Mouse (Mus musculus): Measurements from ENCODE around the gene Cxadr.
"Not testable (repeated sequence)": the region's sequence is repeated elsewhere in the genome, so short reads cannot be mapped to it uniquely, and the experiment has no call there.

Gene Cxadr

DNA sequence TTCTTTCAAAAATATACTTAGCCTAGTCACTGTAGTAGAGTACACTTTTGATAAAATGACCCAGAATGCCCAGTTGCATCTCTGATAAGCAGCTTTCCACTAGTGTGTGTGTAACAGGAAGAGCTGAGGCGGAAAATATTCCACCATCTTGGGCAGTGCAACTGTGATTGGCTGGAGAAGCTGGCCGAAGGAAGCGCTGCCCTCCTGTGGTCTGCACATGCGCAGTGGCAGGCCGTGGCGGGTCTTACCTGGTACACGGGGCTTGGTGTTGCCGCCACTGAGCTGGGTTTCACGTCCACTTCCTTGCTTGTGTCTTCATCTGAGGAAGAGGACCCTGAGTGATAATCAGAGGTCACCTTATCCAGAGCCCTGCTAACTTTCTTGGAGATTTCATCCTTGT lies 63.3 kb downstream of the Cxadr start:
- DNase-seq (ENCODE audit: low spot score in 2 of 2), result not testable (repeated sequence)

DNA sequence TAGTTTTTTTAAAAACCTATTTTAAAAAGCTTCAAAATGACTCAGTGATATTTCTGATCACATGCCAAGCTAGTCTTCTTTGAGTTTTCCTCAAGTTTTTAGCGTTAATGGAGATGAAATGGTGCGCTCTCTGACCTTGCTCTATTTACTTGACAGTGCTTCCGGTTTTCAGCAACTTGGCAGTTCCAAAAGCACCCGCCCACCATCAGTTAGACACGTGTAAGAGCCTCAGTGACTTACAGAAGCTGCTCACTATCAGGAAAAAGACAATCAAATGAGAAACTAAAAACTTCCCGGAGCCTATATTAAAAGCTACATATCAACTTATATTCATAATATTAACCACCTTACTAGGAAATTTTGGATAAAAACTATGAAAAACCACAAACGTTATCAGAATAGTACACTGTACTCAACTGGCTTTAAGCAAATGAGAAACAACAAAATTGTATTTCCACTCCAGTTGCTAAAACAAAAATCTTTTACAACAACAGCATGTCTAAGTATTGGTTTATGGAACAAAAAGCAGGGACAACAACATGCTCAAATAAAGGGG lies 70.3 kb downstream of the Cxadr start:
- DNase-seq (ENCODE audit: low spot score in 2 of 2), result no peak

DNA sequence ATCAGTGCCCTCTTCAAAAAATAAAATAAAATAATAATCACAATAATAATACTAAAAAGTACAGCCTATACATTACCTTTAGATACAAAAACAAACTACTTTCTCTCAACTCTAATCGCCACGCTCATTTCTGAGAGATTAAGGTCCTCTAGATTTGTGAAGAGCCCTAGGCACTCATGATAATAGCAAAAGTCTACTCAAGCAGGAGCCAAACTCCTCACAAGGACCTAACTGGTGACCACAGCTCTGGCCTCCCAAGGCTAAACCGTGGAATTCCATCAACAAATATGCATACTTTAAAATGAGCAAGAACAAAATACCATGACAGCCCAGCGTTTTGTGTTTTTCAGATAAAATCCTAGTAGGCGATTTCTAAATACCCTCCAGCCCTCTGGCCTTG lies 71.5 kb downstream of the Cxadr start:
- no peak for DNase-seq (ENCODE audit: low spot score in 2 of 2)

DNA sequence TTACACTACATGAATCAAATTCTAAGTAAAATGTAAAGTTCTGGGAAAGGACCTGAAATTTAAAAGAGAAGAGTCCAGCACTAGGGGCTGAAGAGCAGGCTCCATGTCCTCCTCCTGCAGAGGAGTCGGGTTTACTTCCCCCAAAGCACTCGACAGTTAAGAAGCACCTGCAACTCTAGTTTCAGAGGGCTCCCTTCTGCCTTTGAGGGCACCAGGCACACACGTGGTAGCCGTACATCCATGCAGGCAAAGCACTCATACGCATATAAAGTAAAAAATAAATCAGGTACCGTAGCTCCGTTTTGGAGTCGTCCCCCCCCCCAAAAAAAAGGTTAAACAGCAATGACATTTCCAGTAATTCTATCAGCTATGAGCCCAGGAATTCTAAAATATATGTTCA lies 72.5 kb downstream of the Cxadr start:
- no peak for DNase-seq (ENCODE audit: low spot score in 2 of 2)

DNA sequence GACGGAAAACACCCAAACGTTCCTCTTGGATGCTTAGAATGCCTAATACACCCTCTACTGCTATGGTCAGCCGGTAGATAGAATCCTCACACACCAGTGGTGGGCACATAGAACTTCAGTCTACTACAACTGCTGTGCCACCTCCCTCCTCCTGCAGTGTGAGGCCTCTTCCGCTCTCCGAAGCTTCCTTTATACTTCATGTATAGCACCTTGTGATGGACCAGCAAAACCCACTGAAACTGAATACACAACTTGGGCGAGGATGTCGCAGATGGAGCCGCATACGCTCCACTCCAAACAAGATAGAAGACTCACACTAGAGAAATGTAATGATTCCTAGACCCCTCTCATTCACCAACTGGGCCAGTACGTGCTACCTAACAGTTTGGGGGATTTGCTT lies 73.9 kb downstream of the Cxadr start:
- DNase-seq (ENCODE audit: low spot score in 2 of 2), result no peak

DNA sequence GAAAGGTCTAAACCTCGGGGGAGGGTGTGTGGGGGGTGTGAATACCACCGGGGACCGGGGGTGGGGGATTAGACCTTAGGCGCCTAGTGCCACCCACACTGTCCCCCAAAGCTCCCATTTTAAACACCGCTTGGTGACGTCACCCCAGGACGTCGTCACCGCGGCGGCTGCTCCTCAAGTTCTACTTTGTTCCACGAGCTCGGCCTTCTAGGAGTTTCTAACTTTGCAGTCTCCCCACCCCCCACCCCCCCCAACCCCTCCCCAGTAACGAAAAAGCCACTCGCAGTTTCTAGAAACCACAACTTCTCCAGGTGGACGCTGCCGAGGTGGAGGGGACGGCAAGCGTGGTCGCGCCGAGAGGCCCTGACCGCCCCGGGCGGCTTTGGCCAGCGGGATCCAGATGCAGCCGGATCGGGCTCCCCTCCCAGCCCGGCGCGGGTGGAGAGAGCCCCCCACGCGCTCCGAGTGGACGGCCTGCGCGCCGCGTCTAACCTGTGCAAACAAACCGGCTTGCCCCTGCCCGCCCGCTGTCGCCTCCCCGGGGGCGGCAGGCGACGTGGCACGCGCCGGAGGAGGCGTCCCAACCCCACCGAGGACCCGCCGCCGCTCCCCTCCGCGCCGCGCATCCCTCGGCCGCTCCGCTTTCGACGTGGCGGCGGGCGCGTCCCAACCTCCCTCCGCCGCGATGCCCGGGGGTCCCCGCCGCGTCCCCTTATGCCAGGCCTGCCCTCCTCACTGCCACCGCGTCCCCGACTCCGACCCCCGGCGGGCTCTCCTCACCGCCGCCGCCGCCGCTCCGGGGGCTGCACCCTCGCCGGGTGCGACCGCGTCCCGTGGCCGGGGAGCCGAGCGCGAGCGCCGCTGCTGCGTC lies 74.8 kb downstream of the Cxadr start:
- DNase-seq (ENCODE audit: low spot score in 2 of 2), result peak; percentile 42 to 70

DNA sequence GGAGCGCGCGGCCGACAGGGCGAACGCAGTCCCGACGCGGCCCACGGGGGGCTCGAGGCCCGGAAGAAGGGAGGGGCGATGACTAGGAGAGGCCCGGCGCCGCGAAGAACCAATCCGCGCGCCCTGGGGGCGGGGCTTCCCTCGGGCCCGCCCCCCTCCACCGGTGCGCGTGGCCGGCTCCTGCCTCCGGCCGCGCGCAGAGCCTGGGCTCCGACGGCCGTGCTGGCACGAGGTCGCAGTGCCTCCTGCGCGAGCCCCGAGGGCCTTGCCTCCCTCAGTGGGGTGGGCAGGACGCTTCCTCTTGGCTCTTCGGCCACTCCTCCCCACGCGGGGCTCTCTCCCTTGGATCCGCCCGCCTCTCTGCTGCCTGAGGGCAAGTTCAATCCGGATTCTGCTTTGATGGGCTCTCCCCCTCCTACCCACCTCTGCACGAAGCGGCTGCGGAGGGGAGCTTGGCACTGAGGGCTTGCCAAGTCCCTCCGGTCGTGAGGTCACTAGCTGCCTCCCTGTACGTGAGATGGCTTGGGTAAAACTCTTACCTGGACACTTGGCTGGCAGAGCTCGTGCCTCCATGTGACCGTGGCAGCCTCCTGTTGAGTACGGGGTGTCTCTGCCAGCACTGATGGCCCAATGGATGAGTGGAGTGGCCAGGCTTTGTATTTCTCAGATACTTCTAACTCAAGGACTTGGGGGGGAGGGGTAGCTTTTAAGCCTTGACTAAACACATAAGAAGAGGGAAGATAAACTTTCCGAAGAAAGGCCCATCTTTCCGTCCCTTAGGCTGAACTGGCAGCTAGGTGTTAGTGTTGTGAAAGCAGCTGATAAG lies 75.7 kb downstream of the Cxadr start, which contains the start of gene Btg3:
Btg3 (minus strand) TSS at position 448 of the 826 bp plus-strand sequence.
- peak; percentile 86 to 89 for DNase-seq (ENCODE audit: low spot score in 2 of 2)

DNA sequence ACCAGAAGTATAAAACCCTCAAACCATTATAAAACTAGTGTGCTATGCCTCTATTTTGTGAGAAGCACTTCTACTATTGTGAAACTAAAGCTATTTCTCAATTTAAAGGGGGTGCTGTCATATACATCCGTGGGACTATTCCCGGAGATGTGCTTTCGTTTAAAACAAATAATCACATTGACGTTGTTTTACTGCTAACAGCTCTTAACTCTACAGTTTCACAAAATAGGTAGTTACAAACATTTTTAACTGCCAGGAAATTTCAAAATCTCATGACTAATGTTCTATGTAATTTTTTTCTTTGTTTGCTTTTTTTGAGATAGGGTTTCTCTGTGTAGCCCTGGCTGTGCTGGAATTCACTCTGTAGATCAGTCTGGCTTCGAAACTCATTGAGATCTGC lies 77.2 kb downstream of the Cxadr start:
- DNase-seq (ENCODE audit: low spot score in 2 of 2), result no peak

DNA sequence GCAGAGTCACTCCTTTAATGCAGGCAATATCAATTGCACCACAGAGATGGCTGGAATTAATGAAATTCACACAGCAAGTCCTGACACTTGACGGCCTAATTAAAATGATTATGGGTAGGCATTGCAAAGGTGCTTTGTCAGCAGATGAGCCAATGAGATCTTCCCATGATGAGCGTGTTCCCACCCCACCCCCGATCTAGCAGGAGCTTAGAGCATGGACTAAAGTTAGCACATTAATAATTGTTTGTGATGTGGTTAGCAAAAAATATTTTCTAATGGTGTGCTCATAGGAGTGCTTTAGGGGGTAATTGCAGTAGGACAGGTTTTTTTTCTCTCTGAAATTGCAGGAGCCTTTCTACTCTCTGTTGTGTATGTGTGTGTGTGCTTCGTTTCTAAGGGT lies 87.8 kb downstream of the Cxadr start:
- no peak for DNase-seq (ENCODE audit: low spot score in 2 of 2)

DNA sequence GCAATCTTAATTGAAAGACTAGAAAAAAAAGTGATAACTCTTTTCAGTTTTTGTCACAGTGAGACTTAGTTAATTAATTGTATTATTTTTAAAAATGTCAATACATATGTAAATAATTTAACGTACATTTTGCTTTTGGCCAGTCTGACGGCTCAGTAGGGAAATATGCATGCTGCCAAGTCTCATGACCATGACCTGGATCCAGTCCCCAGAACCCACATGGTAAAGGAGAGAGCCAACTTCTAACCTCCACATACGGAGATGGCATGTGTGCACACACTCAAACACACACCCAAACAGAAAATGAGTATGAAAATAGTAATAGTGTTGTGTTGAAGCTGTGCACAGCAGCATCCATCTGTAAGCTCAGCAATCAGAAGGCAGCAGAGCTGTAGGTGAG lies 88.7 kb downstream of the Cxadr start:
- DNase-seq (ENCODE audit: low spot score in 2 of 2), result no peak

DNA sequence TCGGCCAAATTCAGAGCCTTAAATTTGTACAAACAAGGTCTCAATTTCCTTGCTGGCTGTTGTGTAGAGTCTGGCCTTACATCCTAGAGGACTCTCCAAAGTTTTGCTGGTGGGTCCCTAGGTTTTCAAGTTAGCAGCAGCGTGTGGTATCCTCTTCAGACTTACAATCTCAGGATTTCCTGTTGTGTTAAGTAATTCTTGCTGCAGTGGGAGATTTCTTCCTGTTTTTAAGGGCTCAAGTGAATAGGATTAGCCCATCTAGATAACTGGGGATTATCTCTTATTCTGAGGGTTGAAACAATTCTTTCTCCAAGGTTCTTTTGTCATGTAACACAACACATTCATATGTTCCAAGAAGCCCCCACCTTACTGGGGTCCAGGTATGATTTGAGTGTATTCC lies 90.1 kb downstream of the Cxadr start:
- DNase-seq (ENCODE audit: low spot score in 2 of 2), result no peak

DNA sequence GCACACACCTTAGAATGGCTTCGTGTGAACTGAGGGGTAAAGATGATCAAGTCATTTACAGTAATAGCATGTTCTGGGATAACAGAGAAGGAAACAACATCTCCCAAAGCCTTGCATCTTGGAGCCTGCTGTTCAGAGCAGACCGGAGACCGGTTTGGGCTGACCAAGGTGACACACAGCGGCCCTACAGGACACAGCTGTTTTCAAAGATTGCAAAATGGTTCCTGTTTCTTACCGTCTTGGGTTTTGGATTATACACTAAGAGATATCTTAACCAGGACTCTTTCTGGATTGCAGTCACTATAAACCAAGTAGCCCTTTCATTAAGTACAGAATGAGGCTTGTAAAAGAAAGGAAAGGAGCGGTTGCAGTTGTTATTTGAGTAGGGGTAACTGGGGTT lies 97.4 kb downstream of the Cxadr start:
- no peak for DNase-seq (ENCODE audit: low spot score in 2 of 2)

DNA sequence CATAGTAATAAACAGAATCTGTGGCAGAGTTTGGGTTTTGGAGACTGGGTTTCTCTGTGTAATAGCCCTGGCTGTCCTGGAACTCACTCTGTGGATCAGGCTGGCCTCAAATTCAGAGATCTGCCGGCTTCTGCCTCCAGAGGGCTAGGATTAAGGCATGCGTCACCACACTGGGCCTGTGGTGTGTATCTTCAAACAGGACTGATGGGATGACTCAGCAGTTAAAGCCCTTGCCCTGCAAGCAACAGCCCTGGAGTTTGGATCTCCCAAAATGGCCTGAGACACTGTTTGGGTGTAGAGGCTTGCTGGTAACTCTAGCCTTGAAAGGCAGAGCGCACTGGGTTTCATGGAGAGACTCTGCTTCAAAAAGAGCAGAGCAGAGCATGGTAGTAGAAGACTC lies 98.1 kb downstream of the Cxadr start:
- no peak for DNase-seq (ENCODE audit: low spot score in 2 of 2)

DNA sequence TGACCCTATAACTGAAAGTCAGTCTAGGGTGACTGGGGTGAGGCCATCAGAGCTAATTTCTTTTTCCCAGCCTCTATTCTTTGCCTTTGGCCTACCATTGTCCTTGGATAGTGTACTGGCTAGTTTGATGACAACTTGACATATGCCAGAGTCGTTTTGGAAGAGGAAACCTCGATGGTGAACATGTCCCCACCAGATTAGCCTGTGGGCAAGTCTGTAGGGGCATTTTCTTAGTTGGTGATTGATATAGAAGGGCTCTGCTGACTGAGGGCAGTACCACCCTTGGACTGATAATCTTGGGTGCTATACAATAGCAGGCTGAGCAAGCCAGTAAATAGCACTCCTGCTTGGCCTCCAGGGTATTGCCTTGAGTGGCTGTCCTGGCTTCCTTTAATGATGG lies 101.0 kb downstream of the Cxadr start:
- DNase-seq (ENCODE audit: low spot score in 2 of 2), result no peak

DNA sequence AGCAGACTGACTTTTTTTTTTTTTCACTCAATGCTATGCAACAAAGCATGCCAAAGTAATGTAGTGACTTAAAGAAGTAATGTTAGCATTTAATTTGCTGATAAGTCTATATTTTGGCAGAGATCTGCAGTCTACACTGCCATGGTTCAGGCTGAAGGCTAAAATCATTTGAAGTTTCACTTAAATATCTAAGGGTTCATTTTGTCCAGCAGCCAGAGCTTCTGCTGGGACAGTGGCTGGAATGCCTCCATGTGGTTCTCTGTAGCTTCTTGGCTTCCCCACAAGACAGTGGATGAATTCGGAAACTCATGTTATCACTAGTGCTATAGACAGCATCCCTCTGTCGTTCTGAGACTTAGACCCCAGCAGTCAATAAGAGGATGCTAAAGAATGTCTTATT lies 105.4 kb downstream of the Cxadr start:
- no peak for DNase-seq (ENCODE audit: low spot score in 2 of 2)

DNA sequence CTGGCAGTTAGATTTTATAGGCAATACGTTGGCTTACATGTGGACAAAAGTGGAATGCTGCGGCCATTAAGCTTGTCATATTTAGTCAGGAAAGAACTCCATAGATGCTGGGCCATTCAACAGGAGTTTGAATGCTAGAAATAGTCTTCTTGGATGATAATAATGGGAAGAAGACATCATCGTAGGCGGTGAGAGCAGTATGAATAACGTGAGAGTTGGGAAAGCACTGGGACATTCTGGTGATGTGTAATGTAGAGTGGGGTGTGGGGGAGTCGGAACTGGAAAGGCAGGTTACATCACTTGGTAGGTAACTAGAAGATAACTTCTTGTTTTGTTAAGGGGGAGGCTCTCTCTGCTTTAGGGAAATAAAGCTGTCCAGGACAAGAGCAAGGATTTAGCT lies 106.6 kb downstream of the Cxadr start:
- no peak for DNase-seq (ENCODE audit: low spot score in 2 of 2)

Data from urinary bladder, postnatal 4 days (tissue).